Mouse (Mus musculus): ENCODE data around the gene Ugt1a10. TPM values are rescaled to one million over a fixed set of nuclear protein-coding genes. Genes with fewer than 3 reads are reported as not detected.
A peak's percentile ranks its signal among the peaks of the same experiment; 100 is the strongest.

Ugt1a10 gene
- polyA plus RNA-seq, 2 experiments = not detected

DNA sequence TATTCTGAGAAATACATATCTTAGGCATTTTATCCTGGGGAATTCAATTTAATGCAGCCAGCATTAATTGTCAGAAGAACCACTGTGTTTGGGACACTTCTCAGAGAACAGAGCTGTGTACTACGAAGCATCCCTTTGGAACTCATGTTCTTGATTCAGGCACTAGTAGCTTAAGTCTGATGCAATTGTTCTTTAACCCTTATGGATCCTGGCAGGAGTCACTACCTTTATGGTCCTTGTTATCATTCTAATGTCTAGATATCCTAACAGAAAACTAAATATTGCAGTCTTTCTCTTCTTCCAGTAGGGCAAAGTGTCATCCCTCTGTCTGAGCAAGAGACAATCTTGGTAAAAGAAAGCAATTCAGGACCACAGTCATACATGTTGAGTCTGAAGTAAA, 157.9 kb downstream of the Ugt1a10 start:
- no peak overlapping the region for H3K9ac ChIP-seq (replicated peaks)
- H3K36me3 ChIP-seq (replicated peaks; ENCODE audit: control insufficient read depth, insufficient read depth, low read depth) = no peaks in the 10 kb centered on the region
- TF ChIP-seq CTCF (IDR thresholded peaks at IDR 0.05; ENCODE audit: low read depth) = no peak
- no peak for TF ChIP-seq EP300 (IDR thresholded peaks at IDR 0.05; ENCODE audit: low read depth)
- no peak overlapping the region for H3K27ac ChIP-seq
- peaks cover 26% of the 10 kb centered on the region for H3K9me3 ChIP-seq (ENCODE audit: control insufficient read depth, low read length)
- DNase-seq (ENCODE audit: low read depth in 3 of 3, low spot score in 3 of 3) (peak in 1 of 3 experiments; percentile 6), ATAC-seq (ENCODE audit: insufficient read depth) (no peak)
- H3K4me3 ChIP-seq (ENCODE audit: insufficient read depth in 1 of 2, low read depth in 2 of 2, low read length in 2 of 2) = no peak overlapping the region
- no peak overlapping the region for H3K4me2 ChIP-seq (ENCODE audit: low read depth)
- peaks cover 5 to 6% of the 10 kb centered on the region in 2 experiments for H3K4me1 ChIP-seq (replicated peaks; ENCODE audit: control insufficient read depth in 2 of 2, insufficient read depth in 2 of 2, low read length in 1 of 2)
- WGBS (ENCODE audit: insufficient replicate concordance) = 51% methylated on average over 1 of the region's 1 CpGs
- no peaks in the 10 kb centered on the region for H3K27me3 ChIP-seq (ENCODE audit: control insufficient read depth, insufficient read depth, low read length)

DNA sequence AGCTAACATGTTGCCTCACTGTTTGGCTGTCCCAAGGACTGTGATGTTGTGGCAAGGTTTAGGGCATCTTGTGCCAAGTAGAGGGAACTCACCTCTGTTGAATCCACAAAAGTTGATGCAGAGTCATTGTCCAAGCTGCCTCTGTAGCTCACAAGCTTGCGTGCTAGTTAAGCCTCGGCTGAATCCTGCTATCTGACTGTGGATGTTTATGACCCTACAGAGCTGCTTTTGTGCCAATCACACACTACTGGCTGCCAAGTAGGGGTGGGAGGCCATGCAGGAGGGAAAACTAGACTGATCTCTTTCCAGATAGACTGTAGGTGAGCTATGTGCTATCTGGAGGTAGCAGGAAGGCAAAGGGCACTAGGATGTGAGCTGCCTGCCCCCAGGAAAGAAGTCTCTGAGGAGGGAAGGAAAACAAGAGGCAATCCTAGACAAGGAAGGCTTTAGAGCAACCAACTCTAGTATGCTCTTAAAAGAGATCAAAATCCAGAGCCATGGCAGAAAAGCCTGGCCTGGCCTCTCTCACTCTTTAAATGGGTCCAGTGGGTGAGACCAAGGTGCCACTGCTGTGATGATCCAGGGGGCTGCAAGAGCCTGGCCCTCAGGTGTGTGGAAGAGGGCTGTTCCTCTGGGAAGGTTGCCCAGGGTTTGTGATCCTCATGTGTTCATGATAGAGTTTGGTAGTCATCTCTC, 158.7 kb downstream of the Ugt1a10 start:
- 59% methylated on average over 2 of the region's 2 CpGs for WGBS (ENCODE audit: insufficient replicate concordance)

DNA sequence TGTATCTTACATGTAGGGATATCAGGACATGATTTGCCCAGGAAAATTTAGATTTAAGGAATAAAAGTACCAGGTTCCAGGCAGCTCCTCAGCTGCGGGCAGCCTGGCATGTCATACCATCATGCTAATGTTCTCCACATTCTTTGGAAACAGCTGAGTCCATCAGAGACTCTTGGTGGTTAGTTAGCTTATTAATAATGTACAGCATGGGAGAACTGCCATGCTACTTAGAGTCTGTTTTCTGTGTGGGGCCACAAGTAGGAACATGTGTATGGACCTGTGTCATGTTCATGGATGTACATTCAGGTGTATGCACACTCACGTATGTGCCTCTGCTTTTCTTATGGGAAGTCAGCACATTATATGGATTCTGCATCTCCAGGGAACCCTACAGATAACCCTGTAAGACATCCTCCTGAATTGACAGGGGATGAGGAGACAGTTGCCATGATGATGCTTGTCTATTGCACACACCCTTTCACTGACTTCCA, 159.3 kb downstream of the Ugt1a10 start:
- Histone ChIP-seq H3K27ac (no peak overlapping the region), H3K36me3 (replicated peaks; ENCODE audit: control insufficient read depth, insufficient read depth, low read depth) (no peaks in the 10 kb centered on the region), H3K4me1 (replicated peaks; ENCODE audit: control insufficient read depth in 2 of 2, insufficient read depth in 2 of 2, low read length in 1 of 2) (no peaks in the 10 kb centered on the region), H3K9ac (replicated peaks) (no peak overlapping the region), H3K4me2 (ENCODE audit: low read depth) (no peak overlapping the region), H3K9me3 (ENCODE audit: control insufficient read depth, low read length) (peaks cover 26% of the 10 kb centered on the region), H3K4me3 (ENCODE audit: insufficient read depth in 1 of 2, low read depth in 2 of 2, low read length in 2 of 2) (no peak overlapping the region), H3K27me3 (ENCODE audit: control insufficient read depth, insufficient read depth, low read length) (no peaks in the 10 kb centered on the region)
- TF ChIP-seq EP300 (IDR thresholded peaks at IDR 0.05; ENCODE audit: low read depth) (no peak), CTCF (IDR thresholded peaks at IDR 0.05; ENCODE audit: low read depth) (no peak)
- 50% methylated on average over 2 of the region's 2 CpGs for WGBS (ENCODE audit: insufficient replicate concordance)
- no peak for DNase-seq (ENCODE audit: low read depth in 3 of 3, low spot score in 3 of 3)
- ATAC-seq (ENCODE audit: insufficient read depth) = no peak

More for the DNA sequence above, 158.7 kb downstream of the Ugt1a10 start:
- H3K4me2 ChIP-seq (ENCODE audit: low read depth) = no peak overlapping the region
- peak in 1 of 3 experiments; percentile 14 for DNase-seq (ENCODE audit: low read depth in 3 of 3, low spot score in 3 of 3)
- no peak overlapping the region for H3K27ac ChIP-seq
- ATAC-seq (ENCODE audit: insufficient read depth) = 0 out of 2 replicates have a peak, but pooled peaks have one; percentile 7
- TF ChIP-seq CTCF (IDR thresholded peaks at IDR 0.05; ENCODE audit: low read depth) (no peak), EP300 (IDR thresholded peaks at IDR 0.05; ENCODE audit: low read depth) (no peak)
- peaks cover 26% of the 10 kb centered on the region for H3K9me3 ChIP-seq (ENCODE audit: control insufficient read depth, low read length)
- H3K36me3 ChIP-seq (replicated peaks; ENCODE audit: control insufficient read depth, insufficient read depth, low read depth) = no peaks in the 10 kb centered on the region
- no peaks in the 10 kb centered on the region for H3K4me1 ChIP-seq (replicated peaks; ENCODE audit: control insufficient read depth in 2 of 2, insufficient read depth in 2 of 2, low read length in 1 of 2)
- no peak overlapping the region for H3K9ac ChIP-seq (replicated peaks)
- no peak overlapping the region for H3K4me3 ChIP-seq (ENCODE audit: insufficient read depth in 1 of 2, low read depth in 2 of 2, low read length in 2 of 2)
- no peaks in the 10 kb centered on the region for H3K27me3 ChIP-seq (ENCODE audit: control insufficient read depth, insufficient read depth, low read length)

DNA sequence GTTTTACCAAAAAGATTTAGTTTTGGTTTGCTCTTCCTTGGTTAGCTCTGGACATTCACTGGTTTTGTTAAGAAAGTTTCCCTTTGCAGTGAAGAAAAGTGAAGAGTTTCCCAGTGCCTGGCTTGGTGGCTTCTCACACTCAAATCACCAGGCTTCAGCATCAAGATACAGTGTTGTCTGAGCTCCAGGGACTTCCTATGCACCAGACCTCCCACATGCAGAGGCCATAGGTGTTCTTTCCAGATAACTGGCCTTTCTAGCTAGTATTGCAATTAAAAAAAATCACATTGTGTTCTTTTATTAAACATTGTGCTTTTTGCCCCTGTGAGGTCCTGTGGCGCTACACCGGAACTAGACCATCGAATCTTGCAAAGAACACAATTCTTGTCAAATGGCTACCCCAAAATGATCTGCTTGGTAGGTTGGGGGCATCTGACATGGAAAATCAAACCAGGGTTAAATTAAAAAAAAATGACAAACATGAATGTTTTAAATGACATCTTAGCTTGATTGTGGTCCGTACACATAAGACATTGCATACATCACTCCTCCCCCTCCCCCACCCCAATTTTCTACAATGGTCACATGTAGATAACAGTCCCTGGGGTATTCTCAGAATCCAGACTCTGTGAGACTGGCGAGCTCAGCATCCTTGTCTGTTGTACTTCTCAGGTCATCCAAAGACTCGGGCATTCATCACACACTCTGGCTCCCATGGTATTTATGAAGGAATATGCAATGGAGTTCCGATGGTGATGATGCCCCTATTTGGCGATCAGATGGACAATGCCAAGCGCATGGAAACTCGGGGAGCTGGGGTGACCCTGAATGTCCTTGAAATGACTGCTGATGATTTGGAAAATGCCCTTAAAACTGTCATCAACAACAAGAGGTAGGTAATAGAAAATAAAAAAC, 160.5 kb downstream of the Ugt1a10 start:
- no peaks in the 10 kb centered on the region for H3K4me1 ChIP-seq (replicated peaks; ENCODE audit: control insufficient read depth in 2 of 2, insufficient read depth in 2 of 2, low read length in 1 of 2)
- 54% methylated on average over 10 of the region's 10 CpGs for WGBS (ENCODE audit: insufficient replicate concordance)
- no peak overlapping the region for H3K9ac ChIP-seq (replicated peaks)
- H3K27ac ChIP-seq = no peak overlapping the region
- DNase-seq (ENCODE audit: low read depth in 3 of 3, low spot score in 3 of 3) (no peak), ATAC-seq (ENCODE audit: insufficient read depth) (no peak)
- H3K4me2 ChIP-seq (ENCODE audit: low read depth) = no peak overlapping the region
- TF ChIP-seq CTCF (IDR thresholded peaks at IDR 0.05; ENCODE audit: low read depth) = no peak
- no peak for TF ChIP-seq EP300 (IDR thresholded peaks at IDR 0.05; ENCODE audit: low read depth)
- H3K4me3 ChIP-seq (ENCODE audit: insufficient read depth in 1 of 2, low read depth in 2 of 2, low read length in 2 of 2) = no peak overlapping the region
- H3K9me3 ChIP-seq (ENCODE audit: control insufficient read depth, low read length) = peaks cover 26% of the 10 kb centered on the region
- no peaks in the 10 kb centered on the region for H3K27me3 ChIP-seq (ENCODE audit: control insufficient read depth, insufficient read depth, low read length)
- no peaks in the 10 kb centered on the region for H3K36me3 ChIP-seq (replicated peaks; ENCODE audit: control insufficient read depth, insufficient read depth, low read depth)

DNA sequence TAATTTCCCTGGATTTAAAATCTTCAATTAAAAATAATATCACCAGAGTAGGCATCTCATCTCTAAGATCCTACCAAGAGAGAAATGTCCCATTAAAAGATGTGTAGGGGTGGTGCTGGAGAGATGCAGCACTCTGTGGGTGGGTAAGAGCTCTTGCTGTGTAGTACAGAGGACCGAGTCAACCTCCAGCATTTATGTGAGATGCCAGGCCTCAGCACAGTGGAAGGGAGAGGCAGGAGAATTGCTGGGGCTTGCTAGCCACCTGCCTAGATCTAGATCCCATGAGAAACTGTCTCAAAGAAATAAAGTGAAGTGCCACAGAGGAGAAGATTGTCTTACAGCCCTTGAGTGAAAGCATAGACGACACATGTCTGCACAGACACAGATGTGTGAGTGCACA, 161.4 kb downstream of the Ugt1a10 start:
- Histone ChIP-seq H3K9me3 (ENCODE audit: control insufficient read depth, low read length) (peaks cover 25% of the 10 kb centered on the region), H3K27me3 (ENCODE audit: control insufficient read depth, insufficient read depth, low read length) (no peaks in the 10 kb centered on the region)
- TF ChIP-seq EP300 (IDR thresholded peaks at IDR 0.05; ENCODE audit: low read depth) (no peak), CTCF (IDR thresholded peaks at IDR 0.05; ENCODE audit: low read depth) (no peak)

More for the DNA sequence above, 161.4 kb downstream of the Ugt1a10 start:
- Histone ChIP-seq H3K4me3 (ENCODE audit: insufficient read depth in 1 of 2, low read depth in 2 of 2, low read length in 2 of 2) (no peak overlapping the region), H3K4me1 (replicated peaks; ENCODE audit: control insufficient read depth in 2 of 2, insufficient read depth in 2 of 2, low read length in 1 of 2) (no peaks in the 10 kb centered on the region), H3K27ac (no peak overlapping the region), H3K9ac (replicated peaks) (no peak overlapping the region), H3K36me3 (replicated peaks; ENCODE audit: control insufficient read depth, insufficient read depth, low read depth) (no peaks in the 10 kb centered on the region), H3K4me2 (ENCODE audit: low read depth) (no peak overlapping the region)
- no peak for ATAC-seq (ENCODE audit: insufficient read depth)
- no peak for DNase-seq (ENCODE audit: low read depth in 3 of 3, low spot score in 3 of 3)
- WGBS (ENCODE audit: insufficient replicate concordance) = 44% methylated on average over 2 of the region's 2 CpGs
